Mouse (Mus musculus) cerebellum, adult 2 months (tissue): ENCODE measurements around the gene Lhx1. TPM values are rescaled to one million over a fixed set of nuclear protein-coding genes. Genes with fewer than 3 reads are reported as not detected.

Source experiments
- DNase-seq, 2 experiments: peaks; one replicate each; pipeline ENCODE4 v3.0.0; 2021
- H3K27ac ChIP-seq: fragments of 200-500 bp; 2 replicates; pipeline ENCODE4 v1.5.1; 2012; ENCODE audit warnings: low read length, control low read depth, inconsistent platforms; ENCODE audit not compliant: insufficient read depth
- H3K27me3 ChIP-seq: fragments of 200-500 bp; 2 replicates; pipeline ENCODE4 v1.6.1; 2012; ENCODE audit warnings: inconsistent platforms, mild to moderate bottlenecking, low read length, moderate library complexity; ENCODE audit not compliant: control insufficient read depth, insufficient read depth
- H3K4me1 ChIP-seq: fragments of 200-500 bp; 2 replicates; pipeline ENCODE4 v1.6.1; 2011; ENCODE audit warnings: low read length; ENCODE audit not compliant: control insufficient read depth, insufficient read depth
- H3K4me3 ChIP-seq: fragments of 200-500 bp; replicated peaks from 2 replicates; pipeline ENCODE3; 2011; ENCODE audit warnings: mild to moderate bottlenecking, low read depth, low read length, control low read depth; ENCODE audit not compliant: insufficient read depth
- CTCF ChIP-seq: fragments of 200-500 bp; IDR thresholded peaks from 2 replicates; pipeline ENCODE4 v1.5.1; 2011; ENCODE audit warnings: low read depth, mild to moderate bottlenecking, control low read depth, low read length, moderate library complexity, borderline replicate concordance; ENCODE audit not compliant: insufficient read depth
- POLR2A ChIP-seq: fragments of 200-500 bp; IDR thresholded peaks from 2 replicates; pipeline ENCODE4 v1.6.1; 2011; ENCODE audit warnings: low read length, control low read depth, borderline replicate concordance; ENCODE audit not compliant: insufficient read depth
- WGBS: fragments of 180-500 bp; shearing (Covaris S2); methylation state at CpG from one replicate; pipeline ENCODE4 v1.1.7; 2018; 5-methylcytosine and 5-hydroxymethylcytosine counted together
- polyA plus RNA-seq: library from polyadenylated mRNA; depleted of rRNA; stranded (reverse); fragments of >200 nt; gene quantifications from 2 replicates; pipeline ENCODE4 v1.2.3, GENCODE M21; 2012; rRNA removed

Lhx1 gene
- 37.3 and 43.9 TPM in 2 replicates for polyA plus RNA-seq

- WGBS, result under 1% methylated on average over 64 of the region's 64 CpGs
- TF ChIP-seq POLR2A (peak; percentile 96), CTCF (no peak)
- H3K27me3 ChIP-seq, result no peaks in the 10 kb centered on the region; the same call in 1 of the 2 replicates
- H3K4me3 ChIP-seq, result peak within 1 kb of the TSS; percentile 99
- peak; percentile 96 for DNase-seq
- peaks cover 10% of the 10 kb centered on the region; the same call in 1 of the 2 replicates for H3K4me1 ChIP-seq
- peak within 1 kb of the TSS; percentile 97 for H3K27ac ChIP-seq
These were observed at the start of gene Lhx1 for GRCm38 (mm10) chr11:84525421-84526274. Gene Lhx1 (minus strand): TSS chr11:84525535.

DNA sequence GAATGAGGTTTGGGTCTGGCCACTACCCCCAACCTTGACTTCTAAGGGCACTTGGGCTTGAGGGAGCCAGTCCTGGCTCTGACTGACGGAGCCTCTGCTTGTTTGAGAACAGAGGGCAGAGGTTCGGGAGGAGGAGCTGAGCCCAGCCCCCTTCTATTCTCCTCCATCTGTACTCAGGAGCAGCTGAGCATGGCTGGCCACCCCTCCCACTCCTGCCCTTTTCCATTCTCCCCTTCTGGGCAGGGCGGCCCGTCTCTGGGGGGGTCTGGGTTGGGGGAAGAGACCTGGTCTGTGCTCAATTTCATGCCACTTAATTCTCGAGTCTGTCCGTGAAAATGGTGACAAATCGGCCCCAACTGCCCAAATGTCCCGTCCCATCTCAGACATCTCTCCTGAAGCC lies 49.5 kb upstream of the Lhx1 start:
- DNase-seq, result no peak
- TF ChIP-seq POLR2A (no peak), CTCF (no peak)
- H3K4me3 ChIP-seq, result no peak overlapping the region
- H3K4me1 ChIP-seq, result peaks cover 3% of the 10 kb centered on the region; the same call in 1 of the 2 replicates
- no peak overlapping the region for H3K27ac ChIP-seq
- H3K27me3 ChIP-seq, result no peaks in the 10 kb centered on the region
- 51% methylated on average over 8 of the region's 8 CpGs for WGBS

GRCm38 (mm10) chr11:84573637-84574036 lies 48.3 kb upstream of the Lhx1 start:
- Histone ChIP-seq H3K27me3 (no peaks in the 10 kb centered on the region), H3K4me3 (no peak overlapping the region), H3K4me1 (peaks cover 3% of the 10 kb centered on the region; the same call in 1 of the 2 replicates), H3K27ac (no peak overlapping the region)
- WGBS, result 42% methylated on average over 8 of the region's 8 CpGs
- no peak for DNase-seq
- TF ChIP-seq POLR2A (no peak), CTCF (no peak)

DNA sequence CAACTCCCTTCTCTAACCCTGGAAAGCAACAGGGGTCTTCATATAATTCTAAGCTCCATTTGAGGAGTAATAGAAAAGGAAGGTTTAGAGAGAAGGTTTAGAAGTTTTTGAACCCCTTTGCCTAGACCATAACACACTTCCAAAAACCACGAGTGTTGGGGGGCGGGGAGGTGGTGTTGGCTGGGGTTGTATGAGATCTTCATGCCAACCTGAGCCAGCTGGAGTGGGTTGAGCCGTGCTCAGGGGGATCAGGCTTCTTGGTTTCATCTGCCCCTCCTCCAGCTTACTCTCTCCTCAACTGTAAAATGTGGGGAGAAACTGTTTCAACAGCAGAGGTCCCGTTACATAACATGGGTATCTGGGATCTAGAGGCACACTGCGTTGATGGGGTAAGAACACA lies 45.5 kb upstream of the Lhx1 start:
- no peak overlapping the region for H3K4me3 ChIP-seq
- no peaks in the 10 kb centered on the region for H3K27me3 ChIP-seq
- peaks cover 9% of the 10 kb centered on the region; the same call in 1 of the 2 replicates for H3K4me1 ChIP-seq
- TF ChIP-seq POLR2A (no peak), CTCF (no peak)
- no peak overlapping the region for H3K27ac ChIP-seq
- WGBS, result 40% methylated on average over 5 of the region's 5 CpGs
- no peak for DNase-seq

- Histone ChIP-seq H3K27ac (no peak overlapping the region), H3K4me1 (peaks cover 10% of the 10 kb centered on the region), H3K27me3 (no peaks in the 10 kb centered on the region), H3K4me3 (peak overlapping the region; percentile 79)
- WGBS, result 15% methylated on average over 12 of the region's 12 CpGs
- peak; percentile 37 to 48 for DNase-seq
- TF ChIP-seq POLR2A, result no peak
- TF ChIP-seq CTCF, result no peak
These were observed 45.1 kb upstream of the Lhx1 start for GRCm38 (mm10) chr11:84570392-84570791.

DNA sequence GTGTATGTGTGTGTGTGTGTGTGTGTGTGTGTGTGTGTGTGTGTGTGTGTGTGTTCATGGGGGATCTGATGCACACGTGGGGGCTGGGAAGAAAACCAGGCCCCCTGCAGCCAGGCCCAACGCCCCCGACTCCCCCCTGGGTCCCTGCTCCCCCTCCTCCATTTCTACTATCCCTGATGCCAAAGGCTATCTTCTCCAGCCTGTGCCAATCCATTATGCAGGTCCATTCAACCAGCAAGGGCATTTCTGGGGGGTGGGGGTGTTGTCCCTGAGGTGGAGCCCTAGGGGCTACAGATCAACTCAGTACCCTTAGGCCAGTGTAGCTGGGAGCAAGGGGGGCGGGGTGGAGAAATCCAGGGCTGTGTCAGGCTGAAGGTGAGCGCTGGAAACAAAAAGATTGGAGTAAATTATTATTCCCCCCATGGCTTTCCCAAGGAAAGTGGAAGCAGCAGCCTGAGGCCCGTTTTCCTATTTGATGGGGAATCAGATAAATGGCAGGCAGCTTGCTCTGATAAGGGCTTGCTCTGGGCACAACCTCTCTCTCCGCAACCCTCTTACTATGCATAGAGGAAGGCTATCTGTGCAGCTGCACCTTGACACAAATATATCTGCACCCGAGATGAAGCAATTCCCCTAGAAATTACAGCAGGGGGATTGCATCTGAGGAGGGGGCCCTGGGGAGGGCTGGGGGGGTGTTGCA lies 43.9 kb upstream of the Lhx1 start:
- Histone ChIP-seq H3K4me3 (no peak overlapping the region), H3K4me1 (peaks cover 15% of the 10 kb centered on the region), H3K27ac (no peak overlapping the region), H3K27me3 (no peaks in the 10 kb centered on the region)
- TF ChIP-seq CTCF, result no peak
- no peak for TF ChIP-seq POLR2A
- WGBS, result 63% methylated on average over 8 of the region's 8 CpGs
- no peak for DNase-seq

GRCm38 (mm10) chr11:84568482-84568881 lies 43.1 kb upstream of the Lhx1 start:
- DNase-seq, result no peak
- WGBS, result 63% methylated on average over 5 of the region's 5 CpGs
- Histone ChIP-seq H3K4me3 (no peak overlapping the region), H3K27me3 (no peaks in the 10 kb centered on the region), H3K4me1 (peaks cover 15% of the 10 kb centered on the region), H3K27ac (no peak overlapping the region)
- TF ChIP-seq CTCF, result no peak
- no peak for TF ChIP-seq POLR2A
